Mouse (Mus musculus): ENCODE results near the gene Mrgprg. TPM values are rescaled to one million over a fixed set of nuclear protein-coding genes. Genes with fewer than 3 reads are reported as not detected.

The Mrgprg gene
- polyA plus RNA-seq (2015; fragmentation: Nextera tagmentation; extraction: Ambion mirVana): not detected in 2 replicates

- Histone ChIP-seq H3K4me2 (no peak within 1 kb of the TSS), H3K36me3 (no peaks in the 10 kb centered on the region), H3K27me3 (peaks cover 39% of the 10 kb centered on the region), H3K9ac (no peak within 1 kb of the TSS), H3K4me1 (replicated peaks) (no peaks in the 10 kb centered on the region), H3K27ac (no peak within 1 kb of the TSS), H3K9me3 (replicated peaks) (no peaks in the 10 kb centered on the region), H3K4me3 (no peak within 1 kb of the TSS)
- no peak for ATAC-seq (replicated peaks; ENCODE audit: insufficient number of reproducible peaks, insufficient read depth, low FRiP score, low read depth)
- WGBS: 50% methylated on average over 6 of the region's 6 CpGs
Observed at GRCm38 (mm10) chr7:143766893-143767292, at the start of gene Mrgprg. TSS of gene Mrgprg (minus strand) at chr7:143766993.

- peaks cover 56% of the 10 kb centered on the region for H3K36me3 ChIP-seq
- no peak overlapping the region for H3K9ac ChIP-seq
- no peak for ATAC-seq (replicated peaks; ENCODE audit: insufficient number of reproducible peaks, insufficient read depth, low FRiP score, low read depth)
- no peaks in the 10 kb centered on the region for H3K4me1 ChIP-seq (replicated peaks)
- H3K27ac ChIP-seq: no peak overlapping the region
- 51% methylated on average over 1 of the region's 1 CpGs for WGBS
- H3K4me2 ChIP-seq: no peak overlapping the region
- H3K27me3 ChIP-seq: no peaks in the 10 kb centered on the region
- H3K4me3 ChIP-seq: no peak overlapping the region
- no peaks in the 10 kb centered on the region for H3K9me3 ChIP-seq (replicated peaks)
Observed at GRCm38 (mm10) chr7:143808909-143809308, 42.1 kb upstream of the Mrgprg start.

GRCm38 (mm10) chr7:143805199-143805624, 38.4 kb upstream of the Mrgprg start:
- Histone ChIP-seq H3K9ac (no peak overlapping the region), H3K4me1 (replicated peaks) (no peaks in the 10 kb centered on the region), H3K4me2 (no peak overlapping the region), H3K27ac (no peak overlapping the region), H3K4me3 (no peak overlapping the region), H3K9me3 (replicated peaks) (no peaks in the 10 kb centered on the region), H3K36me3 (peaks cover 51% of the 10 kb centered on the region), H3K27me3 (no peaks in the 10 kb centered on the region)
- 60% methylated on average over 5 of the region's 5 CpGs for WGBS
- ATAC-seq (replicated peaks; ENCODE audit: insufficient number of reproducible peaks, insufficient read depth, low FRiP score, low read depth): no peak

GRCm38 (mm10) chr7:143801195-143802065, 34.6 kb upstream of the Mrgprg start:
- ATAC-seq (replicated peaks; ENCODE audit: insufficient number of reproducible peaks, insufficient read depth, low FRiP score, low read depth): no peak
- Histone ChIP-seq H3K4me2 (no peak overlapping the region), H3K9me3 (replicated peaks) (no peaks in the 10 kb centered on the region), H3K4me3 (no peak overlapping the region), H3K27me3 (no peaks in the 10 kb centered on the region), H3K4me1 (replicated peaks) (no peaks in the 10 kb centered on the region), H3K36me3 (peaks cover 57% of the 10 kb centered on the region), H3K27ac (no peak overlapping the region), H3K9ac (no peak overlapping the region)
- WGBS: 79% methylated on average over 8 of the region's 8 CpGs

- H3K36me3 ChIP-seq: peaks cover 56% of the 10 kb centered on the region
- no peak overlapping the region for H3K4me3 ChIP-seq
- no peaks in the 10 kb centered on the region for H3K27me3 ChIP-seq
- no peaks in the 10 kb centered on the region for H3K9me3 ChIP-seq (replicated peaks)
- WGBS: 79% methylated on average over 1 of the region's 1 CpGs
- no peaks in the 10 kb centered on the region for H3K4me1 ChIP-seq (replicated peaks)
- no peak overlapping the region for H3K9ac ChIP-seq
- no peak for ATAC-seq (replicated peaks; ENCODE audit: insufficient number of reproducible peaks, insufficient read depth, low FRiP score, low read depth)
- H3K27ac ChIP-seq: no peak overlapping the region
- no peak overlapping the region for H3K4me2 ChIP-seq
Observed at GRCm38 (mm10) chr7:143800770-143801169, 34.0 kb upstream of the Mrgprg start.

- WGBS: 84% methylated on average over 4 of the region's 4 CpGs
- Histone ChIP-seq H3K27ac (no peak overlapping the region), H3K4me1 (replicated peaks) (no peaks in the 10 kb centered on the region), H3K4me3 (no peak overlapping the region), H3K36me3 (peaks cover 56% of the 10 kb centered on the region), H3K4me2 (no peak overlapping the region), H3K27me3 (no peaks in the 10 kb centered on the region), H3K9ac (no peak overlapping the region), H3K9me3 (replicated peaks) (no peaks in the 10 kb centered on the region)
- ATAC-seq (replicated peaks; ENCODE audit: insufficient number of reproducible peaks, insufficient read depth, low FRiP score, low read depth): no peak
Observed at GRCm38 (mm10) chr7:143798783-143799182, 32.0 kb upstream of the Mrgprg start.

GRCm38 (mm10) chr7:143793121-143793520, 26.3 kb upstream of the Mrgprg start:
- Histone ChIP-seq H3K4me2 (no peak overlapping the region), H3K4me3 (no peak overlapping the region), H3K27ac (no peak overlapping the region), H3K27me3 (no peaks in the 10 kb centered on the region), H3K4me1 (replicated peaks) (no peaks in the 10 kb centered on the region), H3K36me3 (peaks cover 29% of the 10 kb centered on the region), H3K9ac (no peak overlapping the region), H3K9me3 (replicated peaks) (no peaks in the 10 kb centered on the region)
- 51% methylated on average over 4 of the region's 4 CpGs for whole genome bisulfite sequencing
- no peak for ATAC-seq (replicated peaks; ENCODE audit: insufficient number of reproducible peaks, insufficient read depth, low FRiP score, low read depth)

- Histone ChIP-seq H3K4me3 (no peak overlapping the region), H3K36me3 (peaks cover 24% of the 10 kb centered on the region), H3K27ac (no peak overlapping the region), H3K27me3 (no peaks in the 10 kb centered on the region), H3K4me2 (no peak overlapping the region), H3K4me1 (replicated peaks) (no peaks in the 10 kb centered on the region), H3K9me3 (replicated peaks) (no peaks in the 10 kb centered on the region), H3K9ac (no peak overlapping the region)
- 69% methylated on average over 6 of the region's 6 CpGs for WGBS
- ATAC-seq (replicated peaks; ENCODE audit: insufficient number of reproducible peaks, insufficient read depth, low FRiP score, low read depth): no peak
Observed at GRCm38 (mm10) chr7:143792336-143792985, 25.7 kb upstream of the Mrgprg start.

- H3K9ac ChIP-seq: peak within 1 kb of the TSS; percentile 57
Observed at GRCm38 (mm10) chr7:143783996-143784829, 17.4 kb upstream of the Mrgprg start, which contains the start of gene Mrgpre. TSS of gene Mrgpre (minus strand) at chr7:143784500.

GRCm38 (mm10) chr7:143783378-143783995, 16.7 kb upstream of the Mrgprg start:
- H3K9ac ChIP-seq: peak overlapping the region; percentile 57; the same call in 1 of the 2 replicates
- WGBS: 18% methylated on average over 6 of the region's 6 CpGs
- no peaks in the 10 kb centered on the region for H3K36me3 ChIP-seq
- ATAC-seq (replicated peaks; ENCODE audit: insufficient number of reproducible peaks, insufficient read depth, low FRiP score, low read depth): peak; percentile 51
- H3K27ac ChIP-seq: peak overlapping the region; percentile 74
- H3K9me3 ChIP-seq (replicated peaks): no peaks in the 10 kb centered on the region
- no peaks in the 10 kb centered on the region for H3K27me3 ChIP-seq
- H3K4me1 ChIP-seq (replicated peaks): peaks cover 30% of the 10 kb centered on the region
- peak overlapping the region; percentile 56 for H3K4me3 ChIP-seq
- peak overlapping the region; percentile 85 for H3K4me2 ChIP-seq

More at GRCm38 (mm10) chr7:143783996-143784829, 17.4 kb upstream of the Mrgprg start, which contains the start of gene Mrgpre:
- H3K4me1 ChIP-seq (replicated peaks): peaks cover 30% of the 10 kb centered on the region
- H3K27ac ChIP-seq: peak within 1 kb of the TSS; percentile 74
- peak within 1 kb of the TSS; percentile 56 for H3K4me3 ChIP-seq
- H3K36me3 ChIP-seq: no peaks in the 10 kb centered on the region
- no peaks in the 10 kb centered on the region for H3K9me3 ChIP-seq (replicated peaks)
- peak; percentile 83 for ATAC-seq (replicated peaks; ENCODE audit: insufficient number of reproducible peaks, insufficient read depth, low FRiP score, low read depth)
- 3% methylated on average over 21 of the region's 21 CpGs for WGBS
- H3K4me2 ChIP-seq: peak within 1 kb of the TSS; percentile 85
- H3K27me3 ChIP-seq: no peaks in the 10 kb centered on the region
